Mouse (Mus musculus): ENCODE measurements around the gene Zfp90. TPM values are rescaled to one million over a fixed set of nuclear protein-coding genes. Genes with fewer than 3 reads are reported as not detected.

Zfp90 gene
- 37.5 and 37.8 TPM in 2 replicates for polyA plus RNA-seq (2016; fragmentation: Nextera tagmentation; extraction: Ambion mirVana)

DNA sequence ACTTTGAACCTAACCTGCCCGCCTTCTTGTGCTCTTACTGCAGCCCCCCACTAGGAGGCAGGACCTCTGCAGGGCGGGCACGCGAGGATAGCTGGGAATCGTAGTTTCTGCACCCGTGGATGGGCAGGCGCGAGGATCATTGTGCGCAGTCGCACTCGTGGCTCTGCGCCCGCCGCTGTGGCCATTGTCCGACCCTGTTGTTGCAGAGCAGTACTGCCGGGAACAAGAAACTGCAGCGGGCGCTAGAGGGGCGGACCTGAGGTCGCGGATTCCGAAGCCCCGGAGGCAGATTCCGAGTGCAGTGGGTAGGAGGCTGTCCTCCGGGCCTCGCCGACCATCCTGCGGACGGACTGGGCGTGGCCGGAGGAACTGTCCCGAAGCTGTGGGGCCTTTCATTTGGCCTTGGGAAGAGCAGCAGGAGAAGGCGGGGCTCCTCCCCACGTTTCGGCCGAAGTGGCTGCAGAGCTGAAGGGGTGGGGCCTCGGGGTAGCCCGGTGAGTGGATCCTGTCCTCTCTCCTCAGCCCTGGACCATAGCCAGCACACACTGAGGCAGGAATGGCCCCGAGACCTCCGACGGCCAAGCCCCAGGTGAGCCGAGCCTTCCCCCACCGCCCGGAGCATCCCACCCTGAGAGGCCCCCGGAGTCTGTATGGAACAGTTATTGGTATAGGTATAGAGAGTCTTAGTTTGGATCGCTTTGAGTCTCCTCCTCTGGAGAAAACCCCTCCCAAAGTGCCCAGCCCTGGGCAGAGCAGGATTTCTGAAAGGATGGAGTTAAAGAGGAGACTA lies at the start of gene Zfp90:
Gene Zfp90 (plus strand): TSS at position 146 of the 790 bp plus-strand sequence.
- WGBS: 0% methylated on average over 46 of the region's 46 CpGs
- peak within 1 kb of the TSS; percentile 94 for H3K9ac ChIP-seq (replicated peaks)
- H3K4me2 ChIP-seq (replicated peaks): peak within 1 kb of the TSS; percentile 64
- H3K9me3 ChIP-seq: peaks cover 15% of the 10 kb centered on the region
- H3K27ac ChIP-seq (replicated peaks): peak within 1 kb of the TSS; percentile 98
- H3K4me3 ChIP-seq: peak within 1 kb of the TSS; percentile 75
- peaks cover 10% of the 10 kb centered on the region for H3K4me1 ChIP-seq
- 0 out of 2 replicates have a peak, but pooled peaks cover 4% of the 10 kb centered on the region for H3K27me3 ChIP-seq
- H3K36me3 ChIP-seq: peaks cover 33% of the 10 kb centered on the region
- peak; percentile 98 for ATAC-seq (ENCODE audit: low FRiP score, low read depth)

DNA sequence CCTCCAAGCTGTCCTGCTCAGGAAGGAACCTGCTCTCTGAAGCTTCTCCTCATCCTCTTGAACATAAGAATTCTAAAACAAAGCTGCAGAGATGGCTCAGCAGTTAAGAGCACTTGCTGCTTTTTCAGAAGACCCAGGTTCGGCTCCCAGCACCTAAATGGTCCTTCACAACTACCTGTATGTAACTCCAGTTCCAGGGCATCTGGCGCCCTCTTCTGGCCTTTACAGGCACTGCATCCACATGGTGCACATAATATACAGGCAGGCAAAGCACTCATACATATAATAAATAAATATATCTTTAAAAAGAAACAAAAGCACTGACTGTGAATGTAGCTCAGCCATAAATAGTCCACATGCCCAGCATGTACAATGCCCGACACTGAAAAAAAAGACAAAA lies 46.6 kb upstream of the Zfp90 start:
- H3K36me3 ChIP-seq: no peaks in the 10 kb centered on the region
- no peak for ATAC-seq (ENCODE audit: low FRiP score, low read depth)
- H3K9ac ChIP-seq (replicated peaks): no peak overlapping the region
- no peak overlapping the region for H3K4me2 ChIP-seq (replicated peaks)
- no peaks in the 10 kb centered on the region for H3K4me1 ChIP-seq
- H3K27ac ChIP-seq (replicated peaks): no peak overlapping the region
- H3K27me3 ChIP-seq: no peaks in the 10 kb centered on the region
- 71% methylated on average over 3 of the region's 3 CpGs for WGBS
- no peaks in the 10 kb centered on the region for H3K9me3 ChIP-seq
- H3K4me3 ChIP-seq: no peak overlapping the region

DNA sequence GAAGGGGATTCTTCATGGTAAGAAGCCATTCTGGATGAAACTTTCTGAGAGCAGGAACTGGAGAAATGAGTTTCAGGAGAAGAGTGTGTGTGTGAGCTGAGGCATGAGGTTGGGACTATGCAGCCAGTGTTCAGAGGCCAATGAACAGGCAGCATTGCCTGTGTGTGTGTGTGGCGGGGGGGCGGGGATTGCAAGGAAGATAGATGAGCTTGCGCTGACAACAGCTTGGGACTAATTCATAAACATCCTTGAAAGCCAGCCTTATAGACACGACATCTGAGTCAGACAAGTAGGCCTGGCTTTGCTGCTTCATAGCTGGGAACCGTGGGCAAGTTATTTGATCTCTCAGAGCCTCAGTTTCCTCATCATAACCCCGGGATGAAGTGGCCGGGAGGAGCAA lies 46.1 kb upstream of the Zfp90 start:
- WGBS: 91% methylated on average over 7 of the region's 7 CpGs
- Histone ChIP-seq H3K9me3 (no peaks in the 10 kb centered on the region), H3K27me3 (no peaks in the 10 kb centered on the region), H3K36me3 (no peaks in the 10 kb centered on the region), H3K9ac (replicated peaks) (no peak overlapping the region), H3K4me1 (no peaks in the 10 kb centered on the region), H3K4me3 (no peak overlapping the region), H3K4me2 (replicated peaks) (no peak overlapping the region), H3K27ac (replicated peaks) (no peak overlapping the region)
- no peak for ATAC-seq (ENCODE audit: low FRiP score, low read depth)

DNA sequence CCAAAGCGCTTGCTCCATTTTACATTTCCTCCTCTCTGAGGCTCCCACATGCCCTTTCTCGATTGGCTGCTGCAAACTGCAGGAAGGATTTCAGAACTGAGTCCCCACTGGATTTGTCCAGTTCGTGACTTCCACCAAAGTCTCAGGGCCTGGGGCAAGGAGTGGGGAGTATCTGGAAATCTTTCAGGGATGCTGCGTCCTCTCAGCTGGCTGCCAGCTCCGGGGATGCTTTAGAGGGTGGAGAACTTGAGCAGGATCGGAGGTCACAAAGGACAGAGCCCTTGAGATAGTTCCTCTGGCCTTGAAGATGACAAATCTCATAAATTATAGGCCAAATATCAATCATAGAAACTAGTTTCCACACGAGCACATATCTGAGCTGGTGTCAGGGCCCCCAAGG lies 39.2 kb upstream of the Zfp90 start:
- 83% methylated on average over 7 of the region's 7 CpGs for WGBS
- Histone ChIP-seq H3K4me1 (peaks cover 6% of the 10 kb centered on the region; the same call in 1 of the 2 replicates), H3K4me3 (no peak overlapping the region), H3K4me2 (replicated peaks) (no peak overlapping the region), H3K27ac (replicated peaks) (no peak overlapping the region), H3K36me3 (no peaks in the 10 kb centered on the region), H3K9ac (replicated peaks) (no peak overlapping the region), H3K9me3 (no peaks in the 10 kb centered on the region), H3K27me3 (no peaks in the 10 kb centered on the region)
- no peak for ATAC-seq (ENCODE audit: low FRiP score, low read depth)

DNA sequence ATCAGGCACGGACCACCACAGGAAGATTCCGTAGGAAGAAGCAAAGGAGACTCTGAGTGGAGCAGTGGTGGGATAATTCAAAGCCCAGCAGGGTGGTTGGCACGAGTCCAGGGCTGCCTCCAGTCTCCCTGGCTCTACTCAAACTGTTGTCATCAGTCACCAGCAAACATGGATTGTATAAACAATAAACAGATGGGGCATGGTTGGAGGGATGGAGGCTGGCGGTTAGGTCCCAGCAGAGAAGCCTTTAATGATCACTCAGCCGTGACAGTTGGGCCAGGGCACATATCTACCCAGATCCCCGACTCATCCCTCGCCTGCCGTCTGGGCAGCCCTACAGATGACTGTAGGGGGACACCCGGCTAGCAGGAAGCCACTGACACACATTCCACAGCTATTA lies 38.3 kb upstream of the Zfp90 start:
- H3K9me3 ChIP-seq: no peaks in the 10 kb centered on the region
- no peak overlapping the region for H3K4me2 ChIP-seq (replicated peaks)
- H3K27me3 ChIP-seq: no peaks in the 10 kb centered on the region
- ATAC-seq (ENCODE audit: low FRiP score, low read depth): no peak
- no peaks in the 10 kb centered on the region for H3K36me3 ChIP-seq
- H3K4me1 ChIP-seq: peaks cover 6% of the 10 kb centered on the region; the same call in 1 of the 2 replicates
- WGBS: 34% methylated on average over 9 of the region's 9 CpGs
- H3K27ac ChIP-seq (replicated peaks): no peak overlapping the region
- no peak overlapping the region for H3K4me3 ChIP-seq
- H3K9ac ChIP-seq (replicated peaks): no peak overlapping the region

DNA sequence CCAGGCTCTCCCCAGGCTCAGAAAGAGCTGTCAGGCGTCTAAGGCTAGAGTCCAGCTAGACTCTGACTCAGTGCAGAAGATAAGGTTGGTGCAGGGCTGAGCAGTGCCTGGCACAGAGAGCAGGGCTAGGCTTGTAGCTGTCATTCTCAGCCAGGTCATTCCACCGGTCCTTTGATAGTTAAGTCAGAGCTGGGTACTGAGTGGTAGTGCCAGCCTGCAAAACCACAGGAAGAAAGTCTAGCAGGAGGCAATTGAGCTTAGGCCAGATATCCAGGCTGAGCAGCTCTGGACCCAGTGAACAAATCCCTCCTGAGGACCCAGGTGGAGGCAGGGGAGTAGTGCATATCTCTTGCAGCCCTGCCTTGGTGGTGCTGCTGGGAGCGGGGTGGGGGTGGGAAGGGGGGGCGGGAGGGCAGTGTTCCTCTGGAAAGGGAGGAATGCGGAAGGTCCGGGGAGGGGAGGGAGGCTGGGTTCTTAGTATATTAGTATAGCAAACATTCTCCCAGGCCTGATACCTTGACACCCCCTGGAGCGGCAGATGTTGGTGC lies 36.6 kb upstream of the Zfp90 start:
- no peak overlapping the region for H3K4me2 ChIP-seq (replicated peaks)
- no peak overlapping the region for H3K27ac ChIP-seq (replicated peaks)
- H3K9ac ChIP-seq (replicated peaks): no peak overlapping the region
- peaks cover 6% of the 10 kb centered on the region; the same call in 1 of the 2 replicates for H3K4me1 ChIP-seq
- no peak for ATAC-seq (ENCODE audit: low FRiP score, low read depth)
- H3K9me3 ChIP-seq: no peaks in the 10 kb centered on the region
- no peak overlapping the region for H3K4me3 ChIP-seq
- no peaks in the 10 kb centered on the region for H3K36me3 ChIP-seq
- no peaks in the 10 kb centered on the region for H3K27me3 ChIP-seq
- WGBS: 59% methylated on average over 6 of the region's 7 CpGs

DNA sequence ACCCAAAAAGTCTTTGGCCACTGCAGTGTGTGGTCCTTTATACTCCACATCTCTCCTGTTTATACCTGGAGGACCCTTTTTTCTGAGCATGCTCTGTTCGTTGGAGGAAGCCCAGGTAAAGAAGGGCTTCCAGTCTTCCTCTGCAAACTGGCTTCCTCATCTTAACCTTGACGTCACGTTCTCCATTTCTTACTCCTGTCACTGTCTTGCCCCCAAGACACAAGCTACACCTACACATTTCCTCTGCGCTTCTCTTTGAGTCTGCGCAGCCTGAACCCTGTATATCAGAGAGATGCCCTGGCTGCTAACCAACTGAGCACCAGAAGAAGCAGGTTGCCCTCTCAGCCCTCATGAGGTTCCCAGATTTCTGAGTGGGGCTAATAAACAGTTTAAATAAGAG lies 35.8 kb upstream of the Zfp90 start:
- Histone ChIP-seq H3K9ac (replicated peaks) (no peak overlapping the region), H3K4me1 (peaks cover 6% of the 10 kb centered on the region; the same call in 1 of the 2 replicates)
- WGBS: 86% methylated on average over 5 of the region's 5 CpGs

DNA sequence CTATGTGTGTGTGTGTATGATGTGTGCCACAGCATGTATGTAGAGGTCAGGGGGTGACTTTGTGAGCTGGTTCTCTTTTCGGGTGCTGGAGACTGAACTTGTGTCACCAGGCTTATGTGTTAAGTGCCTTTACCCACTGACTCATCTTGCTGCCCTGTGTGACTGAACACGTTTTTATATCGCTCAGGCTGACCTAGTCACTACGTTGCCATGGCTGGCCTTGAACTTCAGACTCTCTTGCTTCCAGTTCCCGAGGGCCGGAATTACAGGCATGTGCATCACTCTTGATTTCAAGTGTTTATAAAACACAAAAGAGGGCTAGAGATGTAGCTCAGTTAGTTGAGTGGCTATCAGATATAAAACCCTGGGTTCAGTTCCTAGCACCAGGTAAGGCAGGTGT lies 34.1 kb upstream of the Zfp90 start:
- no peaks in the 10 kb centered on the region for H3K36me3 ChIP-seq
- H3K9me3 ChIP-seq: no peaks in the 10 kb centered on the region
- no peak overlapping the region for H3K9ac ChIP-seq (replicated peaks)
- no peak overlapping the region for H3K4me3 ChIP-seq
- peaks cover 6% of the 10 kb centered on the region; the same call in 1 of the 2 replicates for H3K4me1 ChIP-seq
- H3K27me3 ChIP-seq: no peaks in the 10 kb centered on the region
- ATAC-seq (ENCODE audit: low FRiP score, low read depth): no peak
- H3K27ac ChIP-seq (replicated peaks): no peak overlapping the region
- 89% methylated on average over 6 of the region's 6 CpGs for WGBS
- no peak overlapping the region for H3K4me2 ChIP-seq (replicated peaks)

More for the DNA sequence above, 35.8 kb upstream of the Zfp90 start:
- no peak overlapping the region for H3K4me3 ChIP-seq
- H3K4me2 ChIP-seq (replicated peaks): no peak overlapping the region
- H3K27ac ChIP-seq (replicated peaks): no peak overlapping the region
- no peaks in the 10 kb centered on the region for H3K36me3 ChIP-seq
- no peaks in the 10 kb centered on the region for H3K27me3 ChIP-seq
- no peak for ATAC-seq (ENCODE audit: low FRiP score, low read depth)
- no peaks in the 10 kb centered on the region for H3K9me3 ChIP-seq

DNA sequence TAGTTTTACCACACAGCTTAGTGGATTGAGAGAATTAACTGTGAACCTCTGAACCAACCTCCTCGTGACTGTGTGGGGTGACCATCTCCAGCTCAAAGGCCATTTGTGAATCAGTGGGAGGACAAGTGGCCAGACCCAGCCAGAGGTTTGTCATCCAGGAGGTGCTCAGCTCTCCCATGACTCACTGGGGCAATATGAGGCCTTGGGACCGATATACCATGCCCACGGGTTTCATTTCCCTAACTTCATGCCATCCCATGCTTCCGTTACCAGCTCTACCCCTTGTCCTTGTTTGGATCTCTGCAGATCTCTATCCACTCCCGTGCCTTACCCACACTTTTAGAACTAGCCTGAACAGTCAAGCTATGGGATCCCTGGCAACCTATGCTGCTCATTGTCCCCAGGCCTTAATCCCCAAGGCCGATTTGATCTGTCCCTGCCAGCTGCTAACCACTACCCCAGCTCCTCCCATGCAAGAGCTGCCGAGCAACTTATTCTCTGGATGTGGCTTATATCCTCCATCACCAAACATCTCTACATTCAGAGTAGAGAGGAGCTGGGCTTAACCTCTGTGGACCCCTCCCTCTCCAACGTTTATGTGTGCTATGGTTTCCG lies 27.2 kb upstream of the Zfp90 start:
- Histone ChIP-seq H3K27ac (replicated peaks) (no peak overlapping the region), H3K36me3 (no peaks in the 10 kb centered on the region), H3K4me3 (no peak overlapping the region), H3K4me2 (replicated peaks) (no peak overlapping the region), H3K4me1 (peaks cover 3% of the 10 kb centered on the region), H3K27me3 (no peaks in the 10 kb centered on the region), H3K9ac (replicated peaks) (no peak overlapping the region), H3K9me3 (no peaks in the 10 kb centered on the region)
- WGBS: 71% methylated on average over 9 of the region's 9 CpGs
- no peak for ATAC-seq (ENCODE audit: low FRiP score, low read depth)

DNA sequence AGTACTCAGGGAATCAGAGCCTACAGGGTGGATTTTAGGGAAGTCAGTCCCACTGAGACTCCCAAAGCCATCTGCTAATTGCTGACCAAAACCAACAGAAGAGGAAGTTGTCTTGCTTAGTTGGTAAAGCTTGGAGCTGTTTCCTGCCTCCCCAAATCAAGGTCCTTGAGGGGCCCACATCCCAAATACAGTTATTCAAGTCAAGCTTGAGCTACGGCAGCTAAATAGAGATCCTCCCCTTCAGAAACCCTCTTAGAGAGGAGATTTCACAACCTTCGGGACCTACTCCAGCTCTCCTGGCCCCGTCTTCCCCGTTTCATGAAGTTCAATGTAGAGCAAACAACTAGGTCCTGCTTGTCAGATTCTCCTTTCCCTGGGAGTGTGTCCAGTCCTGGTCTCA lies 20.6 kb upstream of the Zfp90 start:
- 96% methylated on average over 4 of the region's 4 CpGs for WGBS
- H3K9ac ChIP-seq (replicated peaks): no peak overlapping the region
- no peaks in the 10 kb centered on the region for H3K4me1 ChIP-seq
- no peak for ATAC-seq (ENCODE audit: low FRiP score, low read depth)
- H3K9me3 ChIP-seq: no peaks in the 10 kb centered on the region
- no peaks in the 10 kb centered on the region for H3K36me3 ChIP-seq
- H3K27me3 ChIP-seq: no peaks in the 10 kb centered on the region
- H3K4me2 ChIP-seq (replicated peaks): no peak overlapping the region
- no peak overlapping the region for H3K27ac ChIP-seq (replicated peaks)
- no peak overlapping the region for H3K4me3 ChIP-seq

DNA sequence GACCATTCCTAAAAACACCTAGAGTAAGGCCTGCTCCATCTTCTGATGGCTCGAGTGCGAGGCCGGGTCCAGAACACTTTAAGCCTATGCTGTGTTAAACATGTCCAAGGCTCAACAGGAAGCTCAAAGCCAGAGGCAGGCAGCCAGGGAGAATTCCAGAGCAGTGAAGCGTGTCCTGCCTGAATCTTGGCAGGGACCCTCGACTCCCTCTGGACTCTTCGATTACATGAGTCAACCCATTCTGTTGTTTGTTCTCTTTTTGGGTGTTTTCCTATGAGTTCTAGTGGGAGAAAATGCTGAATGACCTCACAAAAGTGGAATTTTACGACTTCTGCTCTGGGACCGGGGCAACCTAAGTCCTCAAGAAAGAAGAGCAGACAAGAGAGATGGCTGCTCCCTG lies 15.4 kb upstream of the Zfp90 start:
- Histone ChIP-seq H3K27me3 (no peaks in the 10 kb centered on the region), H3K9ac (replicated peaks) (no peak overlapping the region), H3K4me2 (replicated peaks) (no peak overlapping the region), H3K4me1 (no peaks in the 10 kb centered on the region), H3K27ac (replicated peaks) (no peak overlapping the region), H3K36me3 (no peaks in the 10 kb centered on the region), H3K4me3 (no peak overlapping the region), H3K9me3 (no peaks in the 10 kb centered on the region)
- WGBS: 75% methylated on average over 8 of the region's 8 CpGs
- ATAC-seq (ENCODE audit: low FRiP score, low read depth): no peak

DNA sequence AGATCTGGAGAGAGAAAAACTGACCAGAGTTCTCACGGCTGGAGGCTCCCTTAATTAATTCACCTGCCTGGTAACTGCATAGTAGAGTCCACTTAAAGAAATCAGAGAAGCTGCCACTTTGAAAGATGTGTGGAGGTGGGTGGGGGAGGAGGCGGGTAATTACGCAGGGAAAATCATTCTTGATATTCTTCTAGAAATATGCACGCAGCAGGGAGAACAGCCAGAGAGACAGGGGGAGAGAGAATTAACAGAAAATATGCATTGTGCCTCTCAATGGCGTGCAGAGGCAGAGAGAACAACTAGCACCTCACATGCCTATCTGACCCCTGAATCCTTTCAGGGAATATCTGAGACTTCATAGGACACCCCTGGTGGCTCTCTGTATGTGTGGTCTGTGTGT lies 14.9 kb upstream of the Zfp90 start:
- Histone ChIP-seq H3K4me2 (replicated peaks) (no peak overlapping the region), H3K9me3 (no peaks in the 10 kb centered on the region), H3K27me3 (no peaks in the 10 kb centered on the region), H3K9ac (replicated peaks) (no peak overlapping the region), H3K4me3 (no peak overlapping the region), H3K27ac (replicated peaks) (no peak overlapping the region), H3K36me3 (no peaks in the 10 kb centered on the region), H3K4me1 (peaks cover 3% of the 10 kb centered on the region; the same call in 1 of the 2 replicates)
- WGBS: 73% methylated on average over 5 of the region's 5 CpGs
- no peak for ATAC-seq (ENCODE audit: low FRiP score, low read depth)
